Mouse (Mus musculus) intestine, embryonic 15.5 days (tissue): Measurements from ENCODE around the gene Mrpl22. TPM values are rescaled to one million over a fixed set of nuclear protein-coding genes. Genes with fewer than 3 reads are reported as not detected.
A peak's percentile ranks its signal among the peaks of the same experiment; 100 is the strongest.
"Not testable (repeated sequence)": the region's sequence is repeated elsewhere in the genome, so short reads cannot be mapped to it uniquely, and the experiment has no call there.

Experiments used
- ATAC-seq: fragments of 200-750 bp; cut with Nextera tagmentation; 2 replicates; pipeline ENCODE4 v1.8.0; 2017; ENCODE audit warnings: moderate TSS enrichment, moderate library complexity
- H3K27ac ChIP-seq: fragments of 300-500 bp; sonication (generic); 2 replicates; pipeline ENCODE4 v1.5.1; 2015; ENCODE audit warnings: mild to moderate bottlenecking, inconsistent platforms
- H3K27me3 ChIP-seq: fragments of 300-500 bp; sonication (generic); replicated peaks from 2 replicates; pipeline ENCODE4 v1.6.1; 2015; ENCODE audit warnings: inconsistent platforms
- H3K36me3 ChIP-seq: fragments of 300-500 bp; sonication (generic); 2 replicates; pipeline ENCODE4 v1.6.1; 2015; ENCODE audit warnings: inconsistent platforms
- H3K4me1 ChIP-seq: fragments of 300-500 bp; sonication (generic); replicated peaks from 2 replicates; pipeline ENCODE4 v1.6.1; 2015; ENCODE audit warnings: inconsistent platforms
- H3K4me2 ChIP-seq: fragments of 300-500 bp; sonication (generic); replicated peaks from 2 replicates; pipeline ENCODE4 v1.6.1; 2015; ENCODE audit warnings: mild to moderate bottlenecking, inconsistent platforms
- H3K4me3 ChIP-seq: fragments of 300-500 bp; sonication (generic); replicated peaks from 2 replicates; pipeline ENCODE4 v1.5.1; 2015; ENCODE audit warnings: inconsistent platforms
- H3K9ac ChIP-seq: fragments of 300-500 bp; sonication (generic); 2 replicates; pipeline ENCODE4 v1.6.1; 2015; ENCODE audit warnings: inconsistent platforms
- H3K9me3 ChIP-seq: fragments of 300-500 bp; sonication (generic); 2 replicates; pipeline ENCODE4 v1.6.1; 2016; ENCODE audit warnings: inconsistent platforms
- WGBS: fragments of 180-500 bp; shearing (Covaris S2); methylation state at CpG from one replicate; pipeline ENCODE4 v1.1.7; 2015; 5-methylcytosine and 5-hydroxymethylcytosine counted together
- polyA plus RNA-seq: library from polyadenylated mRNA; unstranded; fragments of >200 nt; fragmentation: Nextera tagmentation; extraction: Ambion mirVana; gene quantifications from 2 replicates; pipeline ENCODE4 v1.2.1, GENCODE M21; 2015

The Mrpl22 gene
- polyA plus RNA-seq, 1 experiment from 2014 or later, result 126 TPM

- Histone ChIP-seq H3K4me3 (peak overlapping the region; percentile 55), H3K4me1 (no peaks in the 10 kb centered on the region), H3K36me3 (no peaks in the 10 kb centered on the region), H3K9ac (peak overlapping the region; percentile 48; the same call in 1 of the 2 replicates), H3K27ac (peak overlapping the region; percentile 40; the same call in 1 of the 2 replicates), H3K4me2 (peak overlapping the region; percentile 71), H3K27me3 (no peaks in the 10 kb centered on the region), H3K9me3 (no peaks in the 10 kb centered on the region)
- ATAC-seq, result peak; percentile 92
- WGBS, result 23% methylated on average over 17 of the region's 17 CpGs
Observed at GRCm38 (mm10) chr11:58214391-58215048, 43.1 kb downstream of the Mrpl22 start.

GRCm38 (mm10) chr11:58215049-58215430 is 43.6 kb downstream of the Mrpl22 start:
- H3K27ac ChIP-seq, result 0 out of 2 replicates have a peak overlapping the region, but pooled peaks have one; percentile 54
- H3K4me3 ChIP-seq, result peak overlapping the region; percentile 55
- H3K9me3 ChIP-seq, H3K36me3 ChIP-seq, H3K27me3 ChIP-seq, H3K4me1 ChIP-seq, H3K9ac ChIP-seq: not testable (repeated sequence)
- 0% methylated on average over 2 of the region's 3 CpGs for WGBS
- peak overlapping the region; percentile 71 for H3K4me2 ChIP-seq
- peak; percentile 46; the same call in 1 of the 2 replicates for ATAC-seq

- Histone ChIP-seq H3K4me1 (no peaks in the 10 kb centered on the region), H3K4me3 (no peak overlapping the region), H3K27ac (no peak overlapping the region), H3K9ac (no peak overlapping the region), H3K9me3 (no peaks in the 10 kb centered on the region), H3K27me3 (no peaks in the 10 kb centered on the region), H3K36me3 (no peaks in the 10 kb centered on the region), H3K4me2 (peak overlapping the region; percentile 20; the same call in 1 of the 2 replicates)
- whole genome bisulfite sequencing, result 62% methylated on average over 5 of the region's 5 CpGs
- ATAC-seq, result no peak
Observed at GRCm38 (mm10) chr11:58215814-58216213, 44.4 kb downstream of the Mrpl22 start.

- Histone ChIP-seq H3K4me1 (no peaks in the 10 kb centered on the region), H3K27ac (no peak overlapping the region), H3K27me3 (no peaks in the 10 kb centered on the region), H3K4me3 (no peak overlapping the region), H3K36me3 (no peaks in the 10 kb centered on the region), H3K9ac (no peak overlapping the region), H3K9me3 (no peaks in the 10 kb centered on the region), H3K4me2 (no peak overlapping the region)
- no peak for ATAC-seq
- whole genome bisulfite sequencing, result 54% methylated on average over 6 of the region's 6 CpGs
Observed at GRCm38 (mm10) chr11:58216823-58217222, 45.4 kb downstream of the Mrpl22 start.

GRCm38 (mm10) chr11:58223751-58224150 is 52.3 kb downstream of the Mrpl22 start:
- H3K36me3 ChIP-seq, result no peaks in the 10 kb centered on the region
- H3K4me2 ChIP-seq, result no peak overlapping the region
- no peaks in the 10 kb centered on the region for H3K27me3 ChIP-seq
- H3K27ac ChIP-seq, result no peak overlapping the region
- no peak overlapping the region for H3K9ac ChIP-seq
- H3K4me3 ChIP-seq, result no peak overlapping the region
- peaks cover 5% of the 10 kb centered on the region; the same call in 1 of the 2 replicates for H3K4me1 ChIP-seq
- 38% methylated on average over 4 of the region's 4 CpGs for WGBS
- ATAC-seq, result no peak
- H3K9me3 ChIP-seq, result no peaks in the 10 kb centered on the region

GRCm38 (mm10) chr11:58224313-58224712 is 52.9 kb downstream of the Mrpl22 start:
- ATAC-seq, result no peak
- WGBS, result 22% methylated on average over 7 of the region's 7 CpGs
- H3K4me2 ChIP-seq, result no peak overlapping the region
- no peak overlapping the region for H3K9ac ChIP-seq
- peaks cover 5% of the 10 kb centered on the region; the same call in 1 of the 2 replicates for H3K4me1 ChIP-seq
- no peaks in the 10 kb centered on the region for H3K36me3 ChIP-seq
- H3K4me3 ChIP-seq, result no peak overlapping the region
- H3K27me3 ChIP-seq, result no peaks in the 10 kb centered on the region
- no peaks in the 10 kb centered on the region for H3K9me3 ChIP-seq
- H3K27ac ChIP-seq, result no peak overlapping the region

- not testable (repeated sequence) for H3K4me2 ChIP-seq, ATAC-seq, H3K27me3 ChIP-seq, H3K9ac ChIP-seq, H3K36me3 ChIP-seq, H3K9me3 ChIP-seq, H3K27ac ChIP-seq, H3K4me1 ChIP-seq, H3K4me3 ChIP-seq
- WGBS, result 59% methylated on average over 2 of the region's 2 CpGs
Observed at GRCm38 (mm10) chr11:58224872-58225271, 53.4 kb downstream of the Mrpl22 start.

- 4% methylated on average over 5 of the region's 5 CpGs for WGBS
- Histone ChIP-seq H3K4me1 (peaks cover 5% of the 10 kb centered on the region; the same call in 1 of the 2 replicates), H3K27me3 (no peaks in the 10 kb centered on the region), H3K4me3 (no peak overlapping the region), H3K36me3 (no peaks in the 10 kb centered on the region), H3K4me2 (peak overlapping the region; percentile 31; the same call in 1 of the 2 replicates), H3K27ac (0 out of 2 replicates have a peak overlapping the region, but pooled peaks have one; percentile 44), H3K9ac (no peak overlapping the region), H3K9me3 (no peaks in the 10 kb centered on the region)
- peak; percentile 76 for ATAC-seq
Observed at GRCm38 (mm10) chr11:58225655-58226054, 54.2 kb downstream of the Mrpl22 start.

GRCm38 (mm10) chr11:58226425-58226824 is 55.0 kb downstream of the Mrpl22 start:
- Histone ChIP-seq H3K9ac (no peak overlapping the region), H3K27ac (no peak overlapping the region), H3K27me3 (no peaks in the 10 kb centered on the region), H3K4me2 (no peak overlapping the region), H3K4me3 (no peak overlapping the region), H3K4me1 (peaks cover 5% of the 10 kb centered on the region; the same call in 1 of the 2 replicates), H3K9me3 (no peaks in the 10 kb centered on the region), H3K36me3 (no peaks in the 10 kb centered on the region)
- ATAC-seq, result no peak

GRCm38 (mm10) chr11:58228021-58228420 is 56.6 kb downstream of the Mrpl22 start:
- not testable (repeated sequence) for ATAC-seq

More at GRCm38 (mm10) chr11:58228021-58228420, 56.6 kb downstream of the Mrpl22 start:
- not testable (repeated sequence) for H3K27ac ChIP-seq, H3K9ac ChIP-seq, H3K4me2 ChIP-seq, H3K9me3 ChIP-seq, H3K27me3 ChIP-seq, H3K36me3 ChIP-seq, H3K4me3 ChIP-seq, H3K4me1 ChIP-seq
- 92% methylated on average over 2 of the region's 2 CpGs for WGBS

Other genes starting within 250 kb of the Mrpl22 start
- 21.1 and 23.5 TPM in 2 replicates for gene Larp1, start 162.6 kb upstream of the Mrpl22 start, polyA plus RNA-seq
- gene Gm12248, start 78.5 kb upstream of the Mrpl22 start, polyA plus RNA-seq, result not detected in 2 replicates
- 78.3 and 79.4 TPM in 2 replicates for gene Cnot8, start 67.5 kb upstream of the Mrpl22 start, polyA plus RNA-seq
- gene Gemin5, start 3.1 kb upstream of the Mrpl22 start, polyA plus RNA-seq, result 18.5 and 18.6 TPM in 2 replicates
- gene Igtp, start 27.9 kb downstream of the Mrpl22 start, polyA plus RNA-seq, result 5.0 and 5.6 TPM in 2 replicates
- gene Irgm2, start 28.0 kb downstream of the Mrpl22 start, polyA plus RNA-seq, result 3.8 TPM in 2 replicates
- not detected in 2 replicates for gene 4930438A08Rik, start 103.1 kb downstream of the Mrpl22 start, polyA plus RNA-seq
- gene Zfp692, start 135.4 kb downstream of the Mrpl22 start, polyA plus RNA-seq, result 22.1 and 23.6 TPM in 2 replicates
- gene Zfp672, start 158.7 kb downstream of the Mrpl22 start, polyA plus RNA-seq, result 37.0 and 42.7 TPM in 2 replicates
- 28.5 and 28.6 TPM in 2 replicates for gene Sh3bp5l, start 159.1 kb downstream of the Mrpl22 start, polyA plus RNA-seq
- 874 and 977 TPM in 2 replicates for gene Lypd8, start 207.4 kb downstream of the Mrpl22 start, polyA plus RNA-seq
- 0.20 TPM in 1 of 2 replicates, not detected in the other for gene 1810065E05Rik, start 249.4 kb downstream of the Mrpl22 start, polyA plus RNA-seq